Comparison of ENCODE assay signal across 10 mouse cellular contexts in genomic region chr8:110501330-110501729, GRCm38 (mm10).
A peak's percentile ranks its signal among the peaks of the same experiment; 100 is the strongest.
DNase-seq lines count a peak whose midpoint lies in the region; TF ChIP-seq lines count a peak whose summit lies in the region.
"Had no signal": no experiment of that assay in that cellular context is flagged by ENCODE, and none has a peak within 500 bp of the region (broad histone marks: within the 10 kb centered on the region; RNA-seq: fewer than 3 reads in every experiment).

No protein-coding gene starts in this region.

- no peak overlapping the region for H3K27ac ChIP-seq in testis, adult 2 months (ENCODE audit: control insufficient read depth, insufficient read depth, low read depth, low read length)
- H3K27ac ChIP-seq in CH12.LX (ENCODE audit: insufficient read depth, low read depth) = no peak overlapping the region

- H3K36me3 ChIP-seq in testis, adult 2 months (ENCODE audit: control insufficient read depth, insufficient read depth, low read length) = no peaks in the 10 kb centered on the region
- H3K36me3 ChIP-seq in CH12.LX (replicated peaks in 1 of 2; ENCODE audit: control insufficient read depth in 1 of 2, insufficient read depth in 1 of 2, low read length in 1 of 2) = peaks cover 17 to 48% of the 10 kb centered on the region in 2 experiments
- H3K36me3 ChIP-seq: G1E had no signal

- H3K79me2 ChIP-seq in CH12.LX (replicated peaks; ENCODE audit: control insufficient read depth, extremely low read depth, insufficient read depth, poor library complexity, severe bottlenecking) = no peaks in the 10 kb centered on the region

- H3K9ac ChIP-seq in CH12.LX (ENCODE audit: insufficient read depth, low read depth) = no peak overlapping the region

- TF ChIP-seq CTCF in testis, adult 2 months (IDR thresholded peaks at IDR 0.05; ENCODE audit: control insufficient read depth, insufficient read depth, insufficient replicate concordance, low read depth, low read length) = no peak
- no peak for TF ChIP-seq CTCF in CH12.LX (conservative IDR thresholded peaks at IDR 0.05 in 1 of 2, IDR thresholded peaks at IDR 0.05 in 1 of 2; ENCODE audit: low read depth in 2 of 2, low read length in 2 of 2)

- H3K9me3 ChIP-seq in CH12.LX (replicated peaks; ENCODE audit: low read length) = no peaks in the 10 kb centered on the region

- peak; percentile 69 for TF ChIP-seq EP300 in CH12.LX (IDR thresholded peaks at IDR 0.05; ENCODE audit: low read length)

- dilution Hi-C loops in CH12.LX (cut with MboI; ENCODE audit: extremely low pct_ligation_motif_present, extremely low pct_unique_long_range_greater_than_20kb, low sequenced_read_pairs) = no loop called here

- peaks cover 6% of the 10 kb centered on the region for H3K4me1 ChIP-seq in testis, adult 2 months (ENCODE audit: control insufficient read depth, insufficient read depth, low read length)
- peaks cover 14 to 38% of the 10 kb centered on the region in 2 experiments for H3K4me1 ChIP-seq in CH12.LX (ENCODE audit: control insufficient read depth in 1 of 2, insufficient read depth in 2 of 2)

- no peak for TF ChIP-seq RAD21 in CH12.LX (IDR thresholded peaks at IDR 0.05; ENCODE audit: low read depth, low read length)

- DNase-seq in testis, postnatal 10 days (ENCODE audit: low spot score) = no peak
- DNase-seq in CH12.LX (ENCODE audit: extremely low read depth) = no peak
- no peak for DNase-seq in spleen, postnatal 36 days (ENCODE audit: low spot score in 2 of 2)
- DNase-seq: B cell, adult 2 months; cerebellum, adult 11 months; cerebellum, adult 11-12 months; cerebellum, adult 18-20 months; cerebellum, adult 2 months had no signal

- H3K27me3 ChIP-seq in testis, adult 2 months (ENCODE audit: control insufficient read depth, insufficient read depth, low read length) = no peaks in the 10 kb centered on the region
- H3K27me3 ChIP-seq in CH12.LX (replicated peaks) = no peaks in the 10 kb centered on the region

- H3K4me3 ChIP-seq in testis, adult 2 months (ENCODE audit: control insufficient read depth, low read depth, low read length) = peak overlapping the region; percentile 50
- H3K4me3 ChIP-seq in CH12.LX (replicated peaks in 1 of 3; ENCODE audit: low read depth in 2 of 3, low read length in 2 of 3, poor library complexity in 1 of 3) = no peak overlapping the region

- TF ChIP-seq POLR2A in testis, adult 2 months (IDR thresholded peaks at IDR 0.05; ENCODE audit: control insufficient read depth, low read depth, low read length) = no peak
- no peak for TF ChIP-seq POLR2A in CH12.LX (IDR thresholded peaks at IDR 0.05; ENCODE audit: low read depth, low read length)

- peak overlapping the region; percentile 41; the same call in 1 of the 2 replicates for H3K4me2 ChIP-seq in CH12.LX (ENCODE audit: insufficient read depth, low read depth, poor library complexity, severe bottlenecking)

- in situ Hi-C loops in CH12.LX (cut with MboI; ENCODE audit: low pct_ligation_motif_present, low pct_unique_long_range_greater_than_20kb, low sequenced_read_pairs) = no loop called here

TF ChIP-seq in CH12.LX, 34 proteins besides CTCF, POLR2A, EP300 and RAD21:
- TF ChIP-seq IRF4 (IDR thresholded peaks at IDR 0.05; ENCODE audit: low read depth, low read length) = peak; percentile 77
- TF ChIP-seq BHLHE40 (IDR thresholded peaks at IDR 0.05; ENCODE audit: low read depth, low read length) = peak; percentile 24; the same call in 1 of the 2 replicates
- TF ChIP-seq MAZ (IDR thresholded peaks at IDR 0.05; ENCODE audit: low read depth, low read length) = no peak
